Mouse (Mus musculus) mesoderm, embryonic 11.5 days (tissue): ENCODE measurements at regions not wholly inside any gene's neighbourhood (a gene's known extent, or its start where the extent isn't known, plus 50 kb on each side); places are given as distances from the start of the nearest gene placed in this dataset.
"Not testable (repeated sequence)": the region's sequence is repeated elsewhere in the genome, so short reads cannot be mapped to it uniquely, and the experiment has no call there.

Experiments
- DNase-seq: peaks from one replicate; pipeline ENCODE4 v3.0.0-alpha.2; 2012; ENCODE audit warnings: low read depth, low spot score

- DNase-seq = not testable (repeated sequence)
Measured at GRCm38 (mm10) chr3:113703040-113703439, 73.1 kb upstream of the Rnpc3 start.

GRCm38 (mm10) chr3:113699063-113699462, 69.1 kb upstream of the Rnpc3 start:
- peak; percentile 5 for DNase-seq

GRCm38 (mm10) chr3:113697471-113697870, 67.5 kb upstream of the Rnpc3 start:
- DNase-seq = no peak

GRCm38 (mm10) chr3:113696518-113696917, 66.6 kb upstream of the Rnpc3 start:
- DNase-seq = peak; percentile 9
